Mouse (Mus musculus) heart, postnatal 4 days (tissue): ENCODE measurements around the gene Ddx60. TPM values are rescaled to one million over a fixed set of nuclear protein-coding genes. Genes with fewer than 3 reads are reported as not detected.

Experiments
- DNase-seq: peaks from one replicate; pipeline ENCODE4 v3.0.0; 2021
- total RNA-seq, 2 experiments: library from RNA; stranded (reverse); gene quantifications; 2 replicates each; pipeline ENCODE4 v1.2.3; 2021

Gene Ddx60
- total RNA-seq, 2 experiments from 2014 or later = 1.5 to 2.3 TPM

DNA sequence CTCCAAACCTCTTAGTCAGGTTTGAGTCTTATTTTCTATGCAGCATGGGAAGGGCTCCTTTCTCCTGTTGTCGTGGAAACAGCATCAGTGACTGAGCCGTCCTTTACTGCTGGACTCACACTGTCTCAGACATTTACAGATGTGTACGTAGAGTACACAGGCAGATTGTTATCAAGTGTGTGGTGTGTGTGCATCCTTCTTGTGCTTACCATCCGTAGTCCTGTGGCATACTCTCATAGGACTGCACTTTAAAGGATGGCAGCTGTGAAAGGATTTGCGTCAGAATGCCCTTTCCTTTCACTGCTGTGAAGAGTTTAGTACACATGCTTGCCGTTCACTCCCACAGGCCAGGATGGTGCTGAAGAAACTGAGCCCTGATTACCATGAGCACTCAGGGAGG is 61.6 kb downstream of the Ddx60 start:
- no peak for DNase-seq

DNA sequence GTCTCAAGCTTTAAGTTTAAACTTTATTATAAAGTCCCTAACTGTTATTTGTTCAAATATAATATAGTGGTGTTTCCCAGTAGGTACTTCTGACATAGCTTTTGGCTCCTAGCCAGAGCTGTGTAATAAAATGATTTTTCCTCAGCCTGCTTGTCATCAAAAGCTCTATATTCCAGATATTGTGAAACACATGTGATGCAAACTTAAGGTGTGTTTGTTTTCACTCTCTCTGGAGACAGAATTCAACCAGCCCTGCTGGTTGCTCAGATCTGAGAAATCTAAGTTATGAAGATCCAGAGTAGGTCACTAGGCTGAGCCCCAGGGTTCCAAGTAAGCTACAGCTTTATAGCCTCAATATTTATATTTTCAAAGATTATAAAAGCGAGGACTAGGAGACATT is 64.9 kb downstream of the Ddx60 start:
- no peak for DNase-seq

DNA sequence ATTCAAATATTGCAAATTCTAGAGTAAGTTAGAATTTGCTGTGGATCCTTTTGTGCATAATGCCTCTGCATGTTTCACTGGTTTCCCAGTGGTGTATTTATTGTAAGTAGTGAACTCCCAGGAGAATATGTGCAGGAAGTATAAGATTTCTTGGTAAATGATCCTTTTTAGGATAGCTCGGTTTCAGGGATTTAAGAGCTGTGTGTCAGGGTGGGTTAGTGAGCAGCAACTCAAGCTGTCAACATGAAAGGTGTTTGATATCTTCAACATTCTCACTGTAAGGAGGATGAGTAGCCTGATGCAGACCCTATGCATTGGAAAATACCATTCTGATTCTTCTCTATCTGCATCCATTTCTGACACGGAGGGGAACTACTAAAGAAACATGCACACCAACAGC is 69.2 kb downstream of the Ddx60 start:
- DNase-seq = no peak

DNA sequence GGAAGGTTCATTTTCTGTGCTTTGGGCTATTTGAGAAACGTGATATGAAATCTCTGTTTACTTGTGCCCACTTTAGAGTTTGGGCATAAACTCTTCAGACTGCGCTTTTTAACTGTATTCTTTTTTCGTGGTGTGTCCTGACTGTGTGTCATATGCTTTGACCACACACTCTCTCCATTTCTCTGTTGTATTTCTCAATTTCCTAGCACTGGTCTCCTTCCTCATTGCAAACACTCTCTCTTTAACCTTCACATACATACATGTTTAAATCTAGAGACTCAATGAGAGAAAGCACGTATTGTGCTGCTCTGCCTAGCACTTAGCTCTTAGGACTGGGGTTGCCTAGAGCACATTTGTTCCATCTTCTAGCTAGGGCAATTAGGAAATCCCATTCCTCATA is 86.3 kb downstream of the Ddx60 start:
- no peak for DNase-seq

DNA sequence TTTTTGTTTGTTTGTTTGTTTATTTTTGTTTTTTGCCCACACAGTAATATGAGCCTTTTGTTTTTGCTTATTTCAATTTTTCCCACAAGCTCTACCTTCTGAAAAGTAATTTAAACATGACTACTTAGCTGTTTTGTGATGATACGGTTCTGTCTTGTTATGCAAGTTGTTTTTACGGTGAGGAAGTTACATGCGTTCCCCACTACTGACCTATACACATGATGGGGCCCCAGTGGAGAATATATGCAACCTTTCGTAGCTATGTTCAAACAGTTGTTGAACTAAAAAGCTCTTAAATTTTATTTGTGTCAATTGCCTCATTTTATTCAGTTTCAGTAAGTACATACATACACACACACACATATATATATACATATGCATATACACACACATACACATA is 86.7 kb downstream of the Ddx60 start:
- DNase-seq = no peak

DNA sequence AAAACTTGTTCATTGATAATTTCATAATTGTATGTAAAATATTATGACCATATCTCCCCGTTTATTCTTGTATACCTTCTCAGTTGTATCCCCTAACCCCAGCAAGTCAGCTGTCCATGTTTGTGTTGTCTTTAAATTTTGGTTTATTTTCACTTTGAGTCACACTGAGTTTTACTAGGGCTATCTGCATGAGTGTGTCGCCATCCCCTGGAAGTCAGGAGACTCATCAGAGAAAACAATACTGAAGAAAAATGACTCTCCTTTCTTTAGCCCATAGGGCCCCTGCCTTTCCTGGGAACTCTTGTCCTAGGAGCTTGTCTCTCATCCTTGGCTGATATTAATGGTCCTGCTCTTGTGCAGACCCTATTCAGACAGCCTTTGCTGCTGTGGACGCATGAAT is 106.5 kb downstream of the Ddx60 start:
- peak; percentile 28 for DNase-seq

DNA sequence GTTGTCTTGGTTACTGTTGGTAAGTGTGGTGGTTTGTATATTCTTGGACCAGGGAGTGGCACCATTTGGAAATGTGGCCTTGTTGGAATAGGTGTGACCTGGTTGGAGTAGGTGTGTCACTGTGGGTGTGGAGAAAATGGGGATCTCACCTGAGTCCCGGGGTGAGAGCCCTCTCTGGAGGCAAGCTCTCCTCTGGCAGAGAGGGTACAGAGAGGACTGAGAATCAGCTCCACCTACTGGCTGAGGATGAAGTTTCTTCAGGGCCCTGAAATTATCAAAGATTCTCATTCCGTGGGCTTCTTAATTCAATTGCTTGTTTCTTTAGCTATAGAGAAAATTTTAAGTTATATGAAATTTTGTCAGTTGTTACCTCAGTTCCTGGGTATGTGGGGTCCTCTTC is 118.9 kb downstream of the Ddx60 start:
- peak; percentile 11 for DNase-seq

DNA sequence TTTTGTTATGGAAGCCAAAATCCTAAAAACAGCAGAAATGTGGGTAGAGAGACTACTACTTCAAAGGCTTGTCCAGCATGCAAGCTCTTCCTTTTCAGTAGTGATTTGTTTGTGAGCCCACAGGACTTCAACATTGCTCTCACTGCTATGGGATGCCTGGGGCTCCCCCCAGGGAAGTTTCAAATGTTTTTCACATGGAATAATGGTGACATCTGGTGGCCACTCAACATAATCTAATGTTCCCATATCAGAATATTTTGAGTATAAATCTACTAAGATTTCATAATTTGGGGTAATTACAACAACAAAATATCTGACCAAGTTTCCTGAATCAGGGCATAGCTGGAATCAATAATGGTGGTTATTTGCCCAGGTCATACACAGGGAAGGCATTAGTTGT is 132.5 kb downstream of the Ddx60 start:
- peak; percentile 8 for DNase-seq

DNA sequence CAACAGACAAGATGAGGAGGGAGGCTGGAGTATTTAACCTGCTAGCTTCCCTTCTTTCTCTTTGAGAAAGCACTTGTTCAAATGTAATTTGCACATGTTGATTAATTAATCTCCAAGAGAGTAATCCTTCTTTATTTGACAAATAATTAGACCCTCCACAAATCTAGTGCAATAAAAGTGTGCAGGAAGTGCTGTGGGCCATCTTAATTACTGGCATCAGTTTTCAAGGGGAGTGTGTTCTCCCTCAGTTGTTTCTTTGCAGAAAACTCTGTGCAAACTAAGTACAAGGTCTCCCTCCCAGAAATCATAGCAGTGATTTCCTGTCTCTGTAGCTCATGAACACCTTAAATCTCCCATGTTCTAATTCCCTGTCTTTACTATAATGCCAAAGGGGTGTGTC is 140.4 kb downstream of the Ddx60 start:
- DNase-seq = no peak

DNA sequence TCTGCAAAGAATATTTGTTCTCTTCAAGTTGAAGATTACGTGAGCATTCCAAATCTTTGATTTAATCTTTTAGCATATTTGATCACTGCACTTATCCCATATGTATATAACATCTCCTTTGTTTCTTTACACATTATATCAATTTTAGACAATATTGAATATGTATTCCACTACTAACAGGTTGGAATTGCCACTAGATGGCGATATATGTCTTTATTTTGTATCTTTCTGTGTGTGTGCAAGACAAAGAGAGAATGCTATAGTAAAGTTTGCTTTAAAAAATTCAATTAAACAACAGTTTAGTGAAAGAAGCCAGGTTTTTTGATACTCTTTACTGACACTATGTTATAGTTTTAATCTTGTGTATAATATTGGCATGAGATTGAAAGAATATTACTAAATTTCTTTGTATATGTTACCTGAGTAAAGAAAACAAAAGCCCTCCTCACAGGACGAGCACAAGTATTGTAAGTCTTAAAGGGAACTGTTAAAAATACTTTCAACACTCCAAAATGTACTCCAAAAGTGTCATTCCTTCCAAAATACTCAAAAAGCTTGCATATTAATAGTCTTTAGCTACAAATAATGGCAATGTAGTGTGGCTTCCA is 152.4 kb downstream of the Ddx60 start:
- DNase-seq = no peak

DNA sequence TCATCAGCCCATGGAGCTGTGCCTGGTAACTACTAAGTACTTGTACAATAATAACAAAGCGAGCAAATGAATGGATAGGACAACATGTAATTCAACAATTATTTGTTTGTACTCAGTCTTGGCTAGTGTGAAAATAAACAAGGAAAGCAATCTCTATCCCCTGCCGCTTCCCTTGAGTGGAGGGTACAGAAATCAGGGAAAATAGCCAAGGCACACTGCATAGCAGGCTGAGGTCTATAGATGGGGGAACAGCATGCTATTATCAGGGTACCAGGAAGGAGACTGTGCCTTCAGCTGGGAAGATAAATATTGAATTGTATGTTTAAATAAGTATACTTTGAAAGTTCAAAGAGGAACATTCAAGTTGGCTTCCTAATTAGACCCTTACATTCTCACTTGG is 153.9 kb downstream of the Ddx60 start:
- no peak for DNase-seq

Other genes starting within 250 kb of the Ddx60 start
- 100 to 1,000 TPM; 311 to 316 TPM for gene Palld, start 25.4 kb upstream of the Ddx60 start, total RNA-seq
- gene Anxa10, start 195.1 kb downstream of the Ddx60 start, total RNA-seq = not detected